Mouse (Mus musculus) ovary, adult 2 months (tissue): Measurements from ENCODE around the gene Tctn3. TPM values are rescaled to one million over a fixed set of nuclear protein-coding genes. Genes with fewer than 3 reads are reported as not detected.

Experiments used
- polyA plus RNA-seq: library from polyadenylated mRNA; depleted of rRNA; stranded (reverse); fragments of >200 nt; gene quantifications from 2 replicates; pipeline ENCODE4 v1.2.3, GENCODE M21; 2012; rRNA removed

The Tctn3 gene
- polyA plus RNA-seq, result 27.6 and 44.2 TPM in 2 replicates

DNA sequence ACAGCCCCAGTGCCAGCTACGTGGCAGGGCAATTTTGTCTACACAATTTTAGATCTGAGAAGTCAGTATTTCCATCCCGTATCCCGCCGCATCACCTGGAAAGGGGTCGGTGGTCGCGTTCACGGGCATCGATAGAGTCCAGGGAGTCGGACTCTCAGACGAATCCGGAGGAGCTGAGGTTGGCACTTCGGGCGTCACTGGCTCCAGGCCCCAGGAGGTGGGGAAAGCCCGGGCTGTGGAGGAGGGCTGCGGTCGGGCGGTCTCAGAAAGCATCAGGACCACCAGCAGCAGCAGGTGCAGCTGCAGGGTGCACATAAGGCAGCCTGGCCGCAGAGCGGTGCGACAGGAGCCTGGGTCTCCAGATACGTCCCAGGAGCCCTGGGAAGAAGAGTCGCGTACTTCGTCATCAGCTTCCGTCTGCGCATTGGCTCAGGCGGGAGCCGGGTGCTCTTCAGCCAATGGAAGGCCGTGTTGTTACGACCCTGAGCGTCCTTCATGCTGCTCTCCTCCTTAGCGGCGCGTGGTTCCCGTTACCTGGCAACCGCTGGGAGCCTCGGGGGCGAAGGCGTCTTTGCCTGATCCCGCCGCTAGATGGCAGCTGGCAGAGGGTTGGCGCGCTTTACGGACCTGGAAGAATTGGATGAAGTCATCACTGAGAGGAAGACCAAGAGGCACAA, at the start of gene Tctn3, which contains the start of gene Entpd1:
Gene Tctn3, minus strand, starts transcription at position 404 of the 677 bp plus-strand sequence.
Gene Entpd1, plus strand, starts transcription at position 537 of the 677 bp plus-strand sequence.

DNA sequence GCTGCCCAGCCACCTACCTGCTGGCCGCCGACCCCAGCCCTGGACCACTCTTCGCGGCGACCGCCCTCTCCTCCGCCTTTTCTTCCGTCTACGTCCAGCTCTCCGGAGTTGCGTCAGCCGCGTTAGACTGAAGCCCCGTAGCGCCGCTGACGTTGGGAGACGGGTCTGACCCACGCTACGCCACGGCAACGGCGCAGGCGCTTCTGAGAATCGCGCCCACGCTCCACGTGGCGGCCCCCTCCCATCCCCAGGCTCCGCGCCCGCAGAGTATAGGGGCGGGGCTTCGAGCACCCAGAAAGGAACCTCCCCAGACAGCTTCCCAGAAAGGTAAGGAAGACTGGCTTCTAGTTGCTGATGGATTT, 23.8 kb downstream of the Tctn3 start, which contains the start of gene Aldh18a1:
Gene Aldh18a1, minus strand, starts transcription at position 171 of the 362 bp plus-strand sequence.

Other genes with a start within 250 kb of the Tctn3 start
- 22.6 and 32.6 TPM in 2 replicates for gene Sorbs1, start 98.5 kb downstream of the Tctn3 start, polyA plus RNA-seq
- gene Aldh18a1, start 23.8 kb downstream of the Tctn3 start, polyA plus RNA-seq, result 69.6 and 76.7 TPM in 2 replicates
- 21.8 and 27.7 TPM in 2 replicates for gene Entpd1, start 133 bp upstream of the Tctn3 start, polyA plus RNA-seq
- gene Cc2d2b, start 136.5 kb upstream of the Tctn3 start, polyA plus RNA-seq, result 0.03 and 0.05 TPM in 2 replicates
- 11.3 and 12.1 TPM in 2 replicates for gene Ccnj, start 219.0 kb upstream of the Tctn3 start, polyA plus RNA-seq